Mouse (Mus musculus): ENCODE data around the gene Tenm2. TPM values are rescaled to one million over a fixed set of nuclear protein-coding genes. Genes with fewer than 3 reads are reported as not detected.

Gene Tenm2
- polyA plus RNA-seq, 1 experiment = not detected

GRCm38 (mm10) chr11:36263840-36264239 lies 971.9 kb downstream of the Tenm2 start:
- TF ChIP-seq POLR2A (IDR thresholded peaks at IDR 0.05; ENCODE audit: borderline replicate concordance, low read depth, low read length) = no peak
- no peak for TF ChIP-seq CTCF (IDR thresholded peaks at IDR 0.05; ENCODE audit: low read depth, low read length)
- Histone ChIP-seq H3K27ac (ENCODE audit: insufficient read depth, low read depth, low read length) (no peak overlapping the region), H3K4me3 (ENCODE audit: insufficient read depth, low read length) (no peak overlapping the region), H3K4me1 (ENCODE audit: control insufficient read depth, insufficient read depth, low read length) (no peaks in the 10 kb centered on the region)

GRCm38 (mm10) chr11:36257187-36257586 lies 978.6 kb downstream of the Tenm2 start:
- H3K4me1 ChIP-seq (ENCODE audit: control insufficient read depth, insufficient read depth, low read length) = no peaks in the 10 kb centered on the region
- no peak overlapping the region for H3K4me3 ChIP-seq (ENCODE audit: insufficient read depth, low read length)
- TF ChIP-seq CTCF (IDR thresholded peaks at IDR 0.05; ENCODE audit: low read depth, low read length) = no peak
- no peak for TF ChIP-seq POLR2A (IDR thresholded peaks at IDR 0.05; ENCODE audit: borderline replicate concordance, low read depth, low read length)
- no peak overlapping the region for H3K27ac ChIP-seq (ENCODE audit: insufficient read depth, low read depth, low read length)

- no peak overlapping the region for H3K27ac ChIP-seq (ENCODE audit: insufficient read depth, low read depth, low read length)
- no peak overlapping the region for H3K4me3 ChIP-seq (ENCODE audit: insufficient read depth, low read length)
- H3K4me1 ChIP-seq (ENCODE audit: control insufficient read depth, insufficient read depth, low read length) = no peaks in the 10 kb centered on the region
- TF ChIP-seq POLR2A (IDR thresholded peaks at IDR 0.05; ENCODE audit: borderline replicate concordance, low read depth, low read length) (no peak), CTCF (IDR thresholded peaks at IDR 0.05; ENCODE audit: low read depth, low read length) (no peak)
Observed at GRCm38 (mm10) chr11:36256747-36257146, 979.0 kb downstream of the Tenm2 start.

GRCm38 (mm10) chr11:36254019-36254418 lies 981.7 kb downstream of the Tenm2 start:
- TF ChIP-seq POLR2A (IDR thresholded peaks at IDR 0.05; ENCODE audit: borderline replicate concordance, low read depth, low read length) (no peak), CTCF (IDR thresholded peaks at IDR 0.05; ENCODE audit: low read depth, low read length) (no peak)
- H3K4me3 ChIP-seq (ENCODE audit: insufficient read depth, low read length) = no peak overlapping the region
- no peaks in the 10 kb centered on the region for H3K4me1 ChIP-seq (ENCODE audit: control insufficient read depth, insufficient read depth, low read length)
- H3K27ac ChIP-seq (ENCODE audit: insufficient read depth, low read depth, low read length) = no peak overlapping the region

GRCm38 (mm10) chr11:36250111-36250510 lies 985.7 kb downstream of the Tenm2 start:
- TF ChIP-seq CTCF (IDR thresholded peaks at IDR 0.05; ENCODE audit: low read depth, low read length) = no peak
- no peak for TF ChIP-seq POLR2A (IDR thresholded peaks at IDR 0.05; ENCODE audit: borderline replicate concordance, low read depth, low read length)
- Histone ChIP-seq H3K27ac (ENCODE audit: insufficient read depth, low read depth, low read length) (no peak overlapping the region), H3K4me3 (ENCODE audit: insufficient read depth, low read length) (no peak overlapping the region), H3K4me1 (ENCODE audit: control insufficient read depth, insufficient read depth, low read length) (no peaks in the 10 kb centered on the region)

- TF ChIP-seq CTCF (IDR thresholded peaks at IDR 0.05; ENCODE audit: low read depth, low read length) (no peak), POLR2A (IDR thresholded peaks at IDR 0.05; ENCODE audit: borderline replicate concordance, low read depth, low read length) (no peak)
- Histone ChIP-seq H3K4me1 (ENCODE audit: control insufficient read depth, insufficient read depth, low read length) (no peaks in the 10 kb centered on the region), H3K4me3 (ENCODE audit: insufficient read depth, low read length) (no peak overlapping the region), H3K27ac (ENCODE audit: insufficient read depth, low read depth, low read length) (no peak overlapping the region)
Observed at GRCm38 (mm10) chr11:36246152-36246551, 989.6 kb downstream of the Tenm2 start.

- Histone ChIP-seq H3K4me1 (ENCODE audit: control insufficient read depth, insufficient read depth, low read length) (no peaks in the 10 kb centered on the region), H3K27ac (ENCODE audit: insufficient read depth, low read depth, low read length) (no peak overlapping the region), H3K4me3 (ENCODE audit: insufficient read depth, low read length) (no peak overlapping the region)
- TF ChIP-seq CTCF (IDR thresholded peaks at IDR 0.05; ENCODE audit: low read depth, low read length) (no peak), POLR2A (IDR thresholded peaks at IDR 0.05; ENCODE audit: borderline replicate concordance, low read depth, low read length) (no peak)
Observed at GRCm38 (mm10) chr11:36244491-36244882, 991.3 kb downstream of the Tenm2 start.

- Histone ChIP-seq H3K27ac (ENCODE audit: insufficient read depth, low read depth, low read length) (no peak overlapping the region), H3K4me1 (ENCODE audit: control insufficient read depth, insufficient read depth, low read length) (no peaks in the 10 kb centered on the region), H3K4me3 (ENCODE audit: insufficient read depth, low read length) (no peak overlapping the region)
- TF ChIP-seq POLR2A (IDR thresholded peaks at IDR 0.05; ENCODE audit: borderline replicate concordance, low read depth, low read length) = no peak
- TF ChIP-seq CTCF (IDR thresholded peaks at IDR 0.05; ENCODE audit: low read depth, low read length) = no peak
Observed at GRCm38 (mm10) chr11:36243747-36244490, 991.8 kb downstream of the Tenm2 start.

GRCm38 (mm10) chr11:36238890-36239289 lies 996.9 kb downstream of the Tenm2 start:
- Histone ChIP-seq H3K27ac (ENCODE audit: insufficient read depth, low read depth, low read length) (no peak overlapping the region), H3K4me3 (ENCODE audit: insufficient read depth, low read length) (no peak overlapping the region), H3K4me1 (ENCODE audit: control insufficient read depth, insufficient read depth, low read length) (no peaks in the 10 kb centered on the region)
- no peak for TF ChIP-seq POLR2A (IDR thresholded peaks at IDR 0.05; ENCODE audit: borderline replicate concordance, low read depth, low read length)

- Histone ChIP-seq H3K27ac (ENCODE audit: insufficient read depth, low read depth, low read length) (no peak overlapping the region), H3K4me1 (ENCODE audit: control insufficient read depth, insufficient read depth, low read length) (no peaks in the 10 kb centered on the region), H3K4me3 (ENCODE audit: insufficient read depth, low read length) (no peak overlapping the region)
- no peak for TF ChIP-seq POLR2A (IDR thresholded peaks at IDR 0.05; ENCODE audit: borderline replicate concordance, low read depth, low read length)
- no peak for TF ChIP-seq CTCF (IDR thresholded peaks at IDR 0.05; ENCODE audit: low read depth, low read length)
Observed at GRCm38 (mm10) chr11:36228654-36229053, 1007.1 kb downstream of the Tenm2 start.

Measured in bone marrow macrophage, adult 2 months (primary cell).